Mouse (Mus musculus): ENCODE data around the gene Rpl36.

GRCm38 (mm10) chr17:56627530-56628277 lies 14.5 kb downstream of the Rpl36 start, which contains the start of gene Catsperd:
- TF ChIP-seq CTCF (IDR thresholded peaks at IDR 0.05; ENCODE audit: low read depth) (no peak), EP300 (IDR thresholded peaks at IDR 0.05; ENCODE audit: low read depth) (no peak)

Data from liver, embryonic 14.5 days (tissue).